Mouse (Mus musculus): ENCODE results near the gene Lrrc4.

GRCm38 (mm10) chr6:28822296-28822695 is 9.3 kb downstream of the Lrrc4 start:
- no peak for TF ChIP-seq POLR2A (IDR thresholded peaks at IDR 0.05; ENCODE audit: extremely low read depth, insufficient read depth, low read length)
- no peak for TF ChIP-seq CTCF (IDR thresholded peaks at IDR 0.05; ENCODE audit: low read depth, low read length)

Data from liver, adult 2 months (tissue).